Mouse (Mus musculus): ENCODE measurements at regions not wholly inside any gene's neighbourhood (a gene's known extent, or its start where the extent isn't known, plus 50 kb on each side); places are given as distances from the start of the nearest gene placed in this dataset.

- DNase-seq = no peak
Observed at GRCm38 (mm10) chr3:48658386-48658785, 1098.7 kb downstream of the Pcdh18 start.

DNA sequence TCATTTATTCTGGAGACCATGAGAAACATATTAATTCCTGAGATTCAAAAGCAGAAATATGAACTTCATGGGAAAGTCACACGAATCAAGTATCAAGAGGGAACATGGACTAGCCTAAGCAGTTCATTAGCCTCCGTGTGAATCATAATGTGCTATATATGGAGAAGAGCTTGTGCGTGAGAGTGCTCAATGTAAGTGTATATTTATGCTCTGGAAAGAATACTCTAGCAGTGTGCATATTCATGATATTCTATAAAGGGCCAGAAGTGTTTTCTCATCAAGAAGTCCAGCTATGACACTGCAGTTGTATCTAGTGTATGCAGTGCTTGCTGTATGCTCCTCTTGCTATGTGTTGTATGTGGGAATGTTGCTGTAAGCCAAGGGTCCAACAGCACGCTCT lies 1102.0 kb downstream of the Pcdh18 start:
- no peak for DNase-seq

DNA sequence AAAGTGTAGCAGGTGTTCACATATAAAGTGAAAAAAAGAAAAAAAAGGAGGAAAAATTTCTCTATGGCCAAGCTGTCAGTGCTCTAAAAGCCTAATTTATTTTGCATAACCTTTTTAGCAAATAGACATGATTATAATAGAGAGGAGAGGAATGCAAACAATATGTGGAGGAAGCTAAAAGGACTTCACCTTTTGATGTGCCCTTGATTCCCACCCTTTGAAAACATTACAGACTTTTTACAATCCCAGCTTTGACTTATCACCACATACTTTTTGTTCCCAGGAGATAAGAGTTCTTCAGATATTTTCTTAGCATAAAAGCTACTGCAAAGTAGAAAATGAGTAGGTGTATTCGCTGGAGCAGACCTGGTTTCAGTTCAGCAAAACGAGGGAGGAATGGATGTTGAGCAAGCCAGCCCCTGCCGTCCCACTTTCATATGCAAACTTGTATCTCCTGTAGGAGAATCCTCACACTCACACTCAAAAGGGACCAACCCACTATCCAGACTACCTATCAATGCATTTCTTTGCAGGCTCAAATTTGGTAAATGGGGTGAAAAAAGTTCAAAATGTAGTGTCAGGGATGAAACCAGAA lies 1125.1 kb downstream of the Pcdh18 start:
- no peak for DNase-seq

GRCm38 (mm10) chr3:48608933-48609332 lies 1148.2 kb downstream of the Pcdh18 start:
- DNase-seq = no peak

DNA sequence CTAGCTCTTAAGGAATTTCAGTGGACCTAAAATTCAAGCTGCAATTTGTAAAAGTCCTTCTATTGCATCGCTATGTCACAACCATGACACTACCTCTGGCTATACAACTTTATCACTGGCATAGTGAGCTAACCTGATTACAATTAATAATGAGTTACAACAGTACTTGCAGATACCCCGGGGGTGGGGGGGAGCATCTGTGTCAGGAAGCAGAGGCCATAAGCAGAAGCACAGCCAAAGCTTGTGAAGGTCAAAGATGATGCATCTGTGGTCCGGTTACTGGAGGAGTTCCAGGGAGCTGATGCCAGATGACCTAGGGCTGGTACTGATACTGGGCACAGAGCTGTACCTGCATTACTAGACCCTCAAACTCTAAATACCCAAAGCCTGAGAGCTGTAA lies 1152.3 kb downstream of the Pcdh18 start:
- DNase-seq = peak; percentile 12

- no peak for DNase-seq
Observed at GRCm38 (mm10) chr3:48587341-48587740, 1169.8 kb downstream of the Pcdh18 start.

DNA sequence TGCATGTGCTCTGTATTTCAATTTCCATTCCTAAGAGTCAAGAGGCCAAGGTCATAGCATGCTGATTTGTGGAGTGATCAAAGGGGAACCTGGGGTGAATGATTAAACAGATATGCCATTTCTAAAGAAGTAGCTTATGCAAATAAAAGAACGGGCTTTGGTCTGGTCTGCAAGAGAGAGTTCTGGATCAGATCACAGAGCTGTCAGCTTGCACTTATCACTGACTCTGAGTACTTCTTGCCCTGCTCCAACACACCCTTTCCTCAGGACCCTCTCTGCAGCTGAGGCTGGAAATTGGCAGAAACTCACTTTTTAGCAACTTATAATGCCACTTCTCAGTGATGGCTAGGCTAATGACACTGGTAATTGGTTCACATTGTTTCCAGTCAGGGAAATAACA lies 1171.0 kb downstream of the Pcdh18 start:
- no peak for DNase-seq

GRCm38 (mm10) chr3:48584340-48584739 lies 1172.8 kb downstream of the Pcdh18 start:
- DNase-seq = no peak

DNA sequence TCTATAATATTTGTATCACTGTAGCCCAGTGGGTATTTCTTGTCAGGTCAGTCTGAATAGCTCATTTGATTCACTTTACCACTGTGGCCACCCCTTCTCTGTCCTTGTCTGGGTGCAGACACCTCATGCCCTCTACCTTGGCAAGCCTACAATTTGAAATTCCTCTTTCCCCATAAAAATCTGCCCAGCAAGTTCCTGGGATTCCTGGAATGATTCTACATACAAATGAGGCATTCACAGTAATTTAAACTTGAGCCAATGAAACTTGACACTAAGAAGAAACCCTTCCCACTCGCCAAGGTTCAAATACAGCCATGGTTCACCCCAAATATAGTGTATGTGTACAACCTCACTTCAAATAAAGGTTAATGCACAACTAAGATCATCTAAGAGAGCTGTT lies 1174.6 kb downstream of the Pcdh18 start:
- no peak for DNase-seq

DNA sequence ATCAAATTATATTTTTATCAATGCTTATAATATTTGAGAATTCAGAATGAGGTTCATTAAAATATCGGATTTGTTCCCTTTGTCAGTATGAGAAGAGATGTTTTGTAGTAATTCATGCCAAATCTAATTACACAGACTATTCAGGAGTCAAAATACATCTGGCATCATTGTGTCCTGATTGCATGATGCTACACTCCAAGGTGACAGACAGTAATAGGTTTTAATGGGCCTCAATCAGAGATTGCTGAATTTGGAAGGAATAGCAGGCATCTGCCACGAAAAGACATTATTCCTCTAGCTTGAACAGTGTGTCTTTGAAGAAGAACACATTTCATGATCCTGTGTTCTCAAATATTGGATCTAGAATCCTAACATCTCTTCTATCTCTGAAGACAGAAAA lies 1177.2 kb downstream of the Pcdh18 start:
- no peak for DNase-seq

GRCm38 (mm10) chr3:48579229-48579628 lies 1177.9 kb downstream of the Pcdh18 start:
- no peak for DNase-seq

DNA sequence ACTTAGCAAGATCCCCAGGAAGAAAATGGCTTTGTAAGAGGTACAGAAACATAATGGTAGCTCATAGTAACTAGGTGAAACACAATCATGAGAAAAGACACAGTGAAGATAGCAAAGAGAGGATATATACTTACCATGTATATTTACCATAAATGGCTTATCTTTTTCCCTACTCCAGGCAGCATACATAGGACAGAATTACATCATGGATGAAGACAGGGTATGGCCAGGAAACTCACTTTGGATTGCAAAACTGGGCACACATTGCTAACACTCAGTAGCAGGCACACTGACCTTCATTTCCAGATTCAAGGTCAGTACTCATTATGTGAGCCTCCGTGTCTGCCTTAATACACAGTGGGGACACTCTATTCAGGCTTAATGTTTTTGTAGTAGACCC lies 1210.5 kb downstream of the Pcdh18 start:
- no peak for DNase-seq

GRCm38 (mm10) chr3:48515009-48515408 lies 1242.1 kb downstream of the Pcdh18 start:
- no peak for DNase-seq

DNA sequence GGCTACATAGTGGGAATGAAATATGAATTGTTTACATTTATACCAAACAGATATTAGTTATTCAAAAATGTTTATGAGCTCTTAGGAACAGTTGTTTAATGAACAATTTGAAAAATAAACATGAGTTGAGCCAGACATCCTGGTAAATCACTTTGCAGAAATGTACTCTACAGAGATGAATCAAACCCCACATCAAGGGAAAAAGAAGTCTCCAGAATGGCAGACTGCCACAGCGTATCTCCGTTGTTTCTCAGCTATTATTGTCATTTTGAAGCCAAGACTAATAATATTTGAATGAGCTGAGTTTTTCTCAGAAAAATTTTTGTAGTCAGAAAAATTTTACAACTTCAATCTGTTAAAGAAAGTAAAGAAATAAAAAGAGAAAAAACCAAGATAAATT lies 1253.1 kb downstream of the Pcdh18 start:
- no peak for DNase-seq

DNA sequence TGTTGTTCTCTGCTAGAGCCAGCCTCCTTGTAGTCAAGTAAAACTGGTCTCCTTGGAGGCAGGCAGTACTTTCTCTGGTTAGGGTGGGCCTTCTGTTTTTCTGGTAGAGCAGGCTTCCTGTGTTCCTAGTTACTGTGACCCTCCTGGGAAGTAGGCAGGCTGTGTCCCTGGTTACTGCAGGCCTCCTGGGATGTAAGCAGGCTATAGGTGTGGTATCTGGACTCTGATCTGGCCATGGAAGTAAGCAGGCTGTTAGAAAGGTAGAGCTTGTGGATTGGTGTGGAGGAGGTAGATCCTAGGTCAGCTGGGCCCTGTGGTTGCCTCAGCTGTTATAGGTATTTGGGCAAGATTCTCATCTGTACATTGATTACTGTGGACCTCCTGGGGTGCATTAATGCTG lies 1292.4 kb downstream of the Pcdh18 start:
- DNase-seq = no peak

DNA sequence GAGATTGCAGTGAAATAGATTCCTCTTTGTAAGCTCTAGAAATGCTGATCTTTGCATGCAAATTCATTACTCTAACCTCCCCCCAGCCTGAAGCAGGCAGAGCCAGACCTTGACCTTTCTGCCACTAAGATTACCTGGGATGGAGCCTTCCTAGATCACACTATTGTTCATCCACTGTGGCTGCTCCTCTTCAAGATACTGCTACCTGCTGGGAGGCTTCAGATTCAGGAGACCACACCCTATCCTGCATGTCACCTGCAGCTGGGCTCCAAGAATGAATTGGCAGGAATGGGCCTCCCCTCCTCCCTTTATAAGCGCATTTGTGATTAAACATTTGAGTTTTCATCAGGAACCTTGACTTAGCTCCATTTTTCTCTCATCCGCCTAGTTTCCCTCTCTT lies 1315.2 kb downstream of the Pcdh18 start:
- DNase-seq = no peak

GRCm38 (mm10) chr3:48429406-48430033 lies 1327.6 kb downstream of the Pcdh18 start:
- no peak for DNase-seq

DNA sequence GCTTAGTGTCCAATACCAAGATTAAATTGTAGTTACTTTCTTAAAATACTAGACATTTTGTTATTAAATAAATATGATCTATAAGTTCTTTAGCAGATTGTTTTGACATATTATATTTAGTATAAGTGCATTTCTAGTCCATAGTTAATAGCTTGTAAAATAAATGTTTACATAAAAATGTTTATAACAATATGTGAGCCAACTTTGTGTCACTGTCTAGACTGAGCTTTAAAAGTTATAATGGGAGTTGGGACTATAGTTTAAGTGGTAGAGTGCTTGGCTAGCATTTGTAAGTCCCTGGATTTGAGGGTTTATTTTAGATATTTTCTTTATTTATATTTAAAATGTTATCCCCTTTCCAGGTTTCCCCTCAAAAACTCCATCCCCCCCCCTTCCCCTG lies 1367.3 kb downstream of the Pcdh18 start:
- DNase-seq = no peak
